Mouse (Mus musculus) neural tube, embryonic 11.5 days (tissue): ENCODE measurements around the gene Ece1. TPM values are rescaled to one million over a fixed set of nuclear protein-coding genes. Genes with fewer than 3 reads are reported as not detected.

Experiments used
- ATAC-seq: fragments of 200-750 bp; cut with Nextera tagmentation; 2 replicates; pipeline ENCODE4 v1.8.0; 2017; ENCODE audit warnings: moderate number of reproducible peaks, mild to moderate bottlenecking, moderate TSS enrichment, moderate library complexity; ENCODE audit not compliant: insufficient read depth, low FRiP score, low TSS enrichment
- DNase-seq: peaks from one replicate; pipeline ENCODE4 v3.0.0-alpha.2; 2015; ENCODE audit warnings: low spot score
- H3K27ac ChIP-seq: fragments of 300-500 bp; sonication (generic); 2 replicates; pipeline ENCODE4 v1.5.1; 2014; ENCODE audit warnings: low read depth, mild to moderate bottlenecking, low read length
- H3K27me3 ChIP-seq: fragments of 300-500 bp; sonication (generic); 2 replicates; pipeline ENCODE4 v1.6.1; 2014; ENCODE audit warnings: mild to moderate bottlenecking, low read length, mixed read lengths; ENCODE audit not compliant: control insufficient read depth, insufficient read depth
- H3K36me3 ChIP-seq: fragments of 300-500 bp; sonication (generic); 2 replicates; pipeline ENCODE4 v1.6.1; 2014; ENCODE audit warnings: mild to moderate bottlenecking, low read length, moderate library complexity, mixed read lengths; ENCODE audit not compliant: control insufficient read depth, insufficient read depth
- H3K4me1 ChIP-seq: fragments of 300-500 bp; sonication (generic); 2 replicates; pipeline ENCODE4 v1.6.1; 2014; ENCODE audit warnings: low read length, mixed read lengths; ENCODE audit not compliant: control insufficient read depth, insufficient read depth
- H3K4me2 ChIP-seq: fragments of 300-500 bp; sonication (generic); 2 replicates; pipeline ENCODE4 v1.6.1; 2014; ENCODE audit warnings: low read depth, mild to moderate bottlenecking, moderate library complexity
- H3K4me3 ChIP-seq: fragments of 300-500 bp; sonication (generic); 2 replicates; pipeline ENCODE4 v1.5.1; 2014; ENCODE audit warnings: low read depth, low read length
- H3K9ac ChIP-seq: fragments of 300-500 bp; sonication (generic); 2 replicates; pipeline ENCODE4 v1.6.1; 2014; ENCODE audit warnings: mild to moderate bottlenecking, low read length
- H3K9me3 ChIP-seq: fragments of 300-500 bp; sonication (generic); 2 replicates; pipeline ENCODE4 v1.6.1; 2016; ENCODE audit warnings: low read length; ENCODE audit not compliant: control insufficient read depth
- WGBS: fragments of 180-500 bp; shearing (Covaris S2); extraction: QIAGEN DNeasy Blood & Tissue Kit; methylation state at CpG from one replicate; pipeline ENCODE4 v1.1.7; 2014; 5-methylcytosine and 5-hydroxymethylcytosine counted together
- polyA plus RNA-seq: library from polyadenylated mRNA; unstranded; fragments of >200 nt; fragmentation: Nextera tagmentation; extraction: Ambion mirVana; gene quantifications from 2 replicates; pipeline ENCODE4 v1.2.1, GENCODE M21; 2014

Ece1 gene
- polyA plus RNA-seq, 1 experiment from 2014 or later: 39.8 TPM

GRCm38 (mm10) chr4:137823542-137823941 lies 38.5 kb upstream of the Ece1 start:
- Histone ChIP-seq H3K4me2 (no peak overlapping the region), H3K4me1 (no peaks in the 10 kb centered on the region), H3K27me3 (no peaks in the 10 kb centered on the region), H3K4me3 (no peak overlapping the region), H3K27ac (no peak overlapping the region), H3K9ac (no peak overlapping the region), H3K36me3 (no peaks in the 10 kb centered on the region), H3K9me3 (no peaks in the 10 kb centered on the region)
- ATAC-seq (no peak), DNase-seq (no peak)
- 89% methylated on average over 3 of the region's 3 CpGs for WGBS

GRCm38 (mm10) chr4:137824881-137825280 lies 37.2 kb upstream of the Ece1 start:
- ATAC-seq: no peak
- 86% methylated on average over 2 of the region's 2 CpGs for WGBS

GRCm38 (mm10) chr4:137830380-137830779 lies 31.7 kb upstream of the Ece1 start:
- H3K4me3 ChIP-seq: no peak overlapping the region
- ATAC-seq (no peak), DNase-seq (no peak)
- H3K4me2 ChIP-seq: no peak overlapping the region
- no peaks in the 10 kb centered on the region for H3K27me3 ChIP-seq
- H3K4me1 ChIP-seq: no peaks in the 10 kb centered on the region
- H3K27ac ChIP-seq: no peak overlapping the region
- H3K36me3 ChIP-seq: no peaks in the 10 kb centered on the region
- no peak overlapping the region for H3K9ac ChIP-seq
- H3K9me3 ChIP-seq: no peaks in the 10 kb centered on the region
- 19% methylated on average over 6 of the region's 6 CpGs for WGBS

More at GRCm38 (mm10) chr4:137824881-137825280, 37.2 kb upstream of the Ece1 start:
- H3K9me3 ChIP-seq: no peaks in the 10 kb centered on the region
- H3K4me1 ChIP-seq: no peaks in the 10 kb centered on the region
- H3K27ac ChIP-seq: no peak overlapping the region
- H3K36me3 ChIP-seq: no peaks in the 10 kb centered on the region
- no peak for DNase-seq
- H3K27me3 ChIP-seq: no peaks in the 10 kb centered on the region
- no peak overlapping the region for H3K4me2 ChIP-seq
- H3K9ac ChIP-seq: no peak overlapping the region
- H3K4me3 ChIP-seq: no peak overlapping the region

- Histone ChIP-seq H3K4me1 (no peaks in the 10 kb centered on the region), H3K27ac (no peak overlapping the region), H3K9me3 (no peaks in the 10 kb centered on the region), H3K9ac (no peak overlapping the region), H3K4me3 (no peak overlapping the region), H3K4me2 (no peak overlapping the region), H3K36me3 (no peaks in the 10 kb centered on the region), H3K27me3 (no peaks in the 10 kb centered on the region)
- DNase-seq: no peak
- whole genome bisulfite sequencing: 88% methylated on average over 11 of the region's 11 CpGs
- ATAC-seq: no peak
These were observed 30.4 kb upstream of the Ece1 start for GRCm38 (mm10) chr4:137831598-137831997.

- DNase-seq (peak; percentile 86), ATAC-seq (peak; percentile 67)
- Histone ChIP-seq H3K9ac (no peak overlapping the region), H3K9me3 (no peaks in the 10 kb centered on the region), H3K27ac (no peak overlapping the region), H3K4me2 (peak overlapping the region; percentile 17; the same call in 1 of the 2 replicates), H3K36me3 (no peaks in the 10 kb centered on the region), H3K4me3 (no peak overlapping the region), H3K27me3 (no peaks in the 10 kb centered on the region), H3K4me1 (no peaks in the 10 kb centered on the region)
- 13% methylated on average over 14 of the region's 14 CpGs for WGBS
These were observed 26.3 kb upstream of the Ece1 start for GRCm38 (mm10) chr4:137835624-137836337.

GRCm38 (mm10) chr4:137836741-137837140 lies 25.3 kb upstream of the Ece1 start:
- no peak for ATAC-seq
- 92% methylated on average over 5 of the region's 5 CpGs for WGBS
- Histone ChIP-seq H3K27ac (no peak overlapping the region), H3K4me3 (no peak overlapping the region), H3K36me3 (no peaks in the 10 kb centered on the region), H3K9ac (no peak overlapping the region), H3K9me3 (no peaks in the 10 kb centered on the region), H3K27me3 (no peaks in the 10 kb centered on the region), H3K4me2 (no peak overlapping the region), H3K4me1 (no peaks in the 10 kb centered on the region)
- no peak for DNase-seq

GRCm38 (mm10) chr4:137837792-137838191 lies 24.2 kb upstream of the Ece1 start:
- no peak overlapping the region for H3K27ac ChIP-seq
- ATAC-seq (no peak), DNase-seq (no peak)
- WGBS: 92% methylated on average over 8 of the region's 8 CpGs
- no peak overlapping the region for H3K4me3 ChIP-seq
- H3K27me3 ChIP-seq: no peaks in the 10 kb centered on the region
- no peaks in the 10 kb centered on the region for H3K36me3 ChIP-seq
- no peaks in the 10 kb centered on the region for H3K4me1 ChIP-seq
- no peak overlapping the region for H3K4me2 ChIP-seq
- H3K9ac ChIP-seq: no peak overlapping the region
- H3K9me3 ChIP-seq: no peaks in the 10 kb centered on the region

GRCm38 (mm10) chr4:137838791-137839190 lies 23.2 kb upstream of the Ece1 start:
- WGBS: 96% methylated on average over 2 of the region's 2 CpGs

GRCm38 (mm10) chr4:137839452-137839851 lies 22.6 kb upstream of the Ece1 start:
- Histone ChIP-seq H3K36me3 (no peaks in the 10 kb centered on the region), H3K4me3 (no peak overlapping the region), H3K27me3 (no peaks in the 10 kb centered on the region), H3K9me3 (no peaks in the 10 kb centered on the region), H3K27ac (no peak overlapping the region), H3K9ac (no peak overlapping the region), H3K4me1 (no peaks in the 10 kb centered on the region), H3K4me2 (no peak overlapping the region)
- WGBS: 91% methylated on average over 5 of the region's 5 CpGs
- DNase-seq (no peak), ATAC-seq (no peak)

More at GRCm38 (mm10) chr4:137838791-137839190, 23.2 kb upstream of the Ece1 start:
- Histone ChIP-seq H3K4me2 (no peak overlapping the region), H3K9me3 (no peaks in the 10 kb centered on the region), H3K27ac (no peak overlapping the region), H3K4me3 (no peak overlapping the region), H3K27me3 (no peaks in the 10 kb centered on the region), H3K36me3 (no peaks in the 10 kb centered on the region), H3K9ac (no peak overlapping the region), H3K4me1 (no peaks in the 10 kb centered on the region)
- no peak for ATAC-seq
- no peak for DNase-seq
